Mouse (Mus musculus) kidney, postnatal 0 days (tissue): ENCODE data around the gene Pctp. TPM values are rescaled to one million over a fixed set of nuclear protein-coding genes. Genes with fewer than 3 reads are reported as not detected.

Experiments
- ATAC-seq: fragments of 200-750 bp; cut with Nextera tagmentation; replicated peaks from 2 replicates; pipeline ENCODE4 v1.8.0; 2017; ENCODE audit warnings: low read depth, moderate number of reproducible peaks, moderate TSS enrichment, moderate library complexity; ENCODE audit not compliant: low FRiP score
- DNase-seq: peaks from one replicate; pipeline ENCODE4 v3.0.0-alpha.2; 2016; ENCODE audit warnings: low spot score
- H3K27ac ChIP-seq: fragments of 300-500 bp; sonication (generic); 2 replicates; pipeline ENCODE4 v1.5.1; 2014; ENCODE audit warnings: mild to moderate bottlenecking
- H3K27me3 ChIP-seq: fragments of 300-500 bp; sonication (generic); 2 replicates; pipeline ENCODE4 v1.6.1; 2014; ENCODE audit warnings: low read length, mixed read lengths; ENCODE audit not compliant: insufficient read depth
- H3K36me3 ChIP-seq: fragments of 300-500 bp; sonication (generic); 2 replicates; pipeline ENCODE4 v1.6.1; 2014; ENCODE audit warnings: low read length, mixed read lengths; ENCODE audit not compliant: insufficient read depth
- H3K4me1 ChIP-seq: fragments of 300-500 bp; sonication (generic); replicated peaks from 2 replicates; pipeline ENCODE4 v1.6.1; 2014; ENCODE audit warnings: antibody characterized with exemption, low read length, mixed read lengths; ENCODE audit not compliant: insufficient read depth
- H3K4me2 ChIP-seq: fragments of 300-500 bp; sonication (generic); 2 replicates; pipeline ENCODE4 v1.6.1; 2014; ENCODE audit warnings: mild to moderate bottlenecking, low read length, moderate library complexity, mixed read lengths
- H3K4me3 ChIP-seq: fragments of 300-500 bp; sonication (generic); replicated peaks from 2 replicates; pipeline ENCODE4 v1.5.1; 2014; ENCODE audit warnings: low read depth, low read length
- H3K9ac ChIP-seq: fragments of 300-500 bp; sonication (generic); 2 replicates; pipeline ENCODE4 v1.6.1; 2014; ENCODE audit warnings: low read depth, low read length
- H3K9me3 ChIP-seq: fragments of 300-500 bp; sonication (generic); replicated peaks from 2 replicates; pipeline ENCODE4 v1.6.1; 2016; ENCODE audit warnings: low read length, inconsistent platforms, mixed read lengths
- CTCF ChIP-seq: IDR thresholded peaks from 2 replicates; pipeline ENCODE4 v1.5.1; 2016; ENCODE audit warnings: antibody characterized with exemption, low read depth, mild to moderate bottlenecking, moderate library complexity
- WGBS: fragments of 180-500 bp; shearing (Covaris S2); extraction: QIAGEN DNeasy Blood & Tissue Kit; methylation state at CpG from one replicate; pipeline ENCODE4 v1.1.7; 2014; 5-methylcytosine and 5-hydroxymethylcytosine counted together
- polyA plus RNA-seq: library from polyadenylated mRNA; unstranded; fragments of >200 nt; fragmentation: Nextera tagmentation; extraction: Ambion mirVana; gene quantifications from 2 replicates; pipeline ENCODE4 v1.2.1, GENCODE M21; 2015

Gene Pctp
- polyA plus RNA-seq, 1 experiment from 2014 or later: 11.7 TPM

GRCm38 (mm10) chr11:89994706-89995105 is 8.0 kb downstream of the Pctp start:
- TF ChIP-seq CTCF: no peak
- WGBS: 89% methylated on average over 2 of the region's 2 CpGs
- no peaks in the 10 kb centered on the region for H3K27me3 ChIP-seq
- no peak for DNase-seq
- no peaks in the 10 kb centered on the region for H3K9me3 ChIP-seq
- ATAC-seq: no peak
- H3K4me2 ChIP-seq: no peak overlapping the region
- no peaks in the 10 kb centered on the region for H3K4me1 ChIP-seq
- no peak overlapping the region for H3K4me3 ChIP-seq
- H3K27ac ChIP-seq: no peak overlapping the region
- no peak overlapping the region for H3K9ac ChIP-seq
- no peaks in the 10 kb centered on the region for H3K36me3 ChIP-seq

- Histone ChIP-seq H3K36me3 (no peaks in the 10 kb centered on the region), H3K4me3 (no peak overlapping the region), H3K9me3 (no peaks in the 10 kb centered on the region), H3K27me3 (no peaks in the 10 kb centered on the region), H3K4me2 (no peak overlapping the region), H3K27ac (no peak overlapping the region), H3K4me1 (no peaks in the 10 kb centered on the region), H3K9ac (no peak overlapping the region)
- DNase-seq (no peak), ATAC-seq (no peak)
- TF ChIP-seq CTCF: no peak
Measured at GRCm38 (mm10) chr11:89991661-89992060, 11.0 kb downstream of the Pctp start.

- Histone ChIP-seq H3K27ac (no peak overlapping the region), H3K36me3 (no peaks in the 10 kb centered on the region), H3K9ac (no peak overlapping the region), H3K4me1 (0 out of 2 replicates have a peak, but pooled peaks cover 5% of the 10 kb centered on the region), H3K4me2 (no peak overlapping the region), H3K4me3 (no peak overlapping the region), H3K9me3 (no peaks in the 10 kb centered on the region), H3K27me3 (no peaks in the 10 kb centered on the region)
- peak; percentile 94 for DNase-seq
- peak; percentile 98 for TF ChIP-seq CTCF
- 25% methylated on average over 8 of the region's 8 CpGs for WGBS
- no peak for ATAC-seq
Measured at GRCm38 (mm10) chr11:89988936-89989589, 13.6 kb downstream of the Pctp start.

GRCm38 (mm10) chr11:89986516-89986915 is 16.2 kb downstream of the Pctp start:
- H3K27ac ChIP-seq: no peak overlapping the region
- 89% methylated on average over 8 of the region's 8 CpGs for WGBS

GRCm38 (mm10) chr11:89985200-89986187 is 17.2 kb downstream of the Pctp start:
- no peaks in the 10 kb centered on the region for H3K9me3 ChIP-seq
- no peak overlapping the region for H3K27ac ChIP-seq
- H3K36me3 ChIP-seq: no peaks in the 10 kb centered on the region
- no peak overlapping the region for H3K4me2 ChIP-seq
- no peak for TF ChIP-seq CTCF
- no peak overlapping the region for H3K4me3 ChIP-seq
- H3K9ac ChIP-seq: no peak overlapping the region
- 0 out of 2 replicates have a peak, but pooled peaks cover 5% of the 10 kb centered on the region for H3K4me1 ChIP-seq
- H3K27me3 ChIP-seq: no peaks in the 10 kb centered on the region
- DNase-seq (peak; percentile 41), ATAC-seq (0 out of 2 replicates have a peak, but pooled peaks have one; percentile 45)
- WGBS: 44% methylated on average over 10 of the region's 10 CpGs

More at GRCm38 (mm10) chr11:89986516-89986915, 16.2 kb downstream of the Pctp start:
- DNase-seq (no peak), ATAC-seq (no peak)
- no peak for TF ChIP-seq CTCF
- H3K9ac ChIP-seq: no peak overlapping the region
- no peaks in the 10 kb centered on the region for H3K9me3 ChIP-seq
- no peak overlapping the region for H3K4me2 ChIP-seq
- H3K27me3 ChIP-seq: no peaks in the 10 kb centered on the region
- 0 out of 2 replicates have a peak, but pooled peaks cover 5% of the 10 kb centered on the region for H3K4me1 ChIP-seq
- H3K36me3 ChIP-seq: no peaks in the 10 kb centered on the region
- H3K4me3 ChIP-seq: no peak overlapping the region

GRCm38 (mm10) chr11:89984436-89984835 is 18.3 kb downstream of the Pctp start:
- H3K9me3 ChIP-seq: no peaks in the 10 kb centered on the region
- WGBS: 96% methylated on average over 5 of the region's 5 CpGs
- H3K36me3 ChIP-seq: no peaks in the 10 kb centered on the region
- no peak overlapping the region for H3K27ac ChIP-seq
- H3K4me1 ChIP-seq: 0 out of 2 replicates have a peak, but pooled peaks cover 7% of the 10 kb centered on the region
- TF ChIP-seq CTCF: no peak
- no peaks in the 10 kb centered on the region for H3K27me3 ChIP-seq
- ATAC-seq (no peak), DNase-seq (no peak)
- H3K4me2 ChIP-seq: no peak overlapping the region
- H3K4me3 ChIP-seq: no peak overlapping the region
- H3K9ac ChIP-seq: no peak overlapping the region
